In genomic region chr5:142940393-142940792, GRCm38 (mm10) we compare ENCODE assay signal across 16 mouse cellular contexts. TPM values are rescaled to one million over a fixed set of nuclear protein-coding genes. Genes with fewer than 3 reads are reported as not detected.
DNase-seq lines count a peak whose midpoint lies in the region; TF ChIP-seq lines count a peak whose summit lies in the region.
"Had no signal": no experiment of that assay in that cellular context is flagged by ENCODE, and none has a peak within 500 bp of the region (broad histone marks: within the 10 kb centered on the region; RNA-seq: fewer than 3 reads in every experiment).

No protein-coding gene starts in this region.

- intact Hi-C loops in heart, adult 2 months (cut with DNase I) = no loop called here

- no peaks in the 10 kb centered on the region for H3K36me3 ChIP-seq in heart, adult 2 months (ENCODE audit: control insufficient read depth, insufficient read depth, low read length)
- no peaks in the 10 kb centered on the region for H3K36me3 ChIP-seq in heart, embryonic 10.5 days
- H3K36me3 ChIP-seq in splenic B cell, adult 2 months (ENCODE audit: control insufficient read depth, insufficient read depth, low read length, poor library complexity, severe bottlenecking) = no peaks in the 10 kb centered on the region
- H3K36me3 ChIP-seq: forebrain, embryonic 10.5 days; hindbrain, embryonic 13.5 days; midbrain, embryonic 15.5 days; neural tube, embryonic 12.5 days had no signal

- peak; percentile 47 for TF ChIP-seq CTCF in heart, adult 2 months (IDR thresholded peaks at IDR 0.05)
- TF ChIP-seq CTCF in lung, adult 2 months (IDR thresholded peaks at IDR 0.05; ENCODE audit: insufficient read depth, low read length) = peak; percentile 8; the same call in 1 of the 2 replicates

- TF ChIP-seq EP300 in heart, adult 2 months (IDR thresholded peaks at IDR 0.05; ENCODE audit: insufficient read depth, low read depth, low read length) = no peak

- H3K27ac ChIP-seq in heart, adult 2 months = no peak overlapping the region
- H3K27ac ChIP-seq in heart, embryonic 10.5 days = no peak overlapping the region
- H3K27ac ChIP-seq: forebrain, embryonic 10.5 days; hindbrain, embryonic 13.5 days; midbrain, embryonic 15.5 days; neural tube, embryonic 12.5 days had no signal

- H3K27me3 ChIP-seq in heart, adult 2 months (ENCODE audit: control insufficient read depth, insufficient read depth, low read length) = no peaks in the 10 kb centered on the region
- H3K27me3 ChIP-seq in heart, embryonic 10.5 days (ENCODE audit: insufficient read depth, poor library complexity, severe bottlenecking) = no peaks in the 10 kb centered on the region
- H3K27me3 ChIP-seq in splenic B cell, adult 2 months (ENCODE audit: control insufficient read depth, insufficient read depth, low read length, poor library complexity, severe bottlenecking) = no peaks in the 10 kb centered on the region
- H3K27me3 ChIP-seq: hindbrain, embryonic 13.5 days; midbrain, embryonic 15.5 days; neural tube, embryonic 12.5 days had no signal

- no peaks in the 10 kb centered on the region for H3K79me2 ChIP-seq in heart, adult 2 months (replicated peaks; ENCODE audit: control insufficient read depth, insufficient read depth, low read length)

- 63% methylated on average over 2 of the region's 2 CpGs for WGBS in heart, adult 2 months
- WGBS in heart, embryonic 10.5 days = 71% methylated on average over 2 of the region's 2 CpGs
- WGBS in lung, adult 2 months = 62% methylated on average over 2 of the region's 2 CpGs

- TF ChIP-seq POLR2A in heart, adult 2 months (IDR thresholded peaks at IDR 0.05; ENCODE audit: insufficient read depth, low read depth, low read length) = no peak
- TF ChIP-seq POLR2A in lung, adult 2 months (IDR thresholded peaks at IDR 0.05; ENCODE audit: borderline replicate concordance, extremely low read depth, low read depth, low read length) = no peak

- H3K4me3 ChIP-seq in heart, adult 2 months = no peak overlapping the region
- H3K4me3 ChIP-seq in heart, embryonic 10.5 days = no peak overlapping the region
- H3K4me3 ChIP-seq in lung, adult 2 months (replicated peaks; ENCODE audit: extremely low read depth, low read depth, low read length) = no peak overlapping the region
- H3K4me3 ChIP-seq: forebrain, embryonic 10.5 days; hindbrain, embryonic 13.5 days; midbrain, embryonic 15.5 days; neural tube, embryonic 12.5 days had no signal

- H3K4me1 ChIP-seq in heart, adult 2 months (ENCODE audit: control insufficient read depth, insufficient read depth, low read length) = peaks cover 7% of the 10 kb centered on the region
- H3K4me1 ChIP-seq in heart, embryonic 10.5 days = peaks cover 19% of the 10 kb centered on the region
- H3K4me1 ChIP-seq in lung, adult 2 months (ENCODE audit: control insufficient read depth, insufficient read depth, low read length) = peaks cover 7% of the 10 kb centered on the region
- H3K4me1 ChIP-seq: hindbrain, embryonic 13.5 days; midbrain, embryonic 15.5 days; neural tube, embryonic 12.5 days had no signal

- H3K9ac ChIP-seq in heart, adult 2 months (ENCODE audit: low read depth, low read length) = no peak overlapping the region
- H3K9ac ChIP-seq: hindbrain, embryonic 13.5 days; midbrain, embryonic 15.5 days; neural tube, embryonic 12.5 days had no signal

- H3K9me3 ChIP-seq in heart, embryonic 10.5 days = no peaks in the 10 kb centered on the region
- H3K9me3 ChIP-seq: hindbrain, embryonic 13.5 days; midbrain, embryonic 15.5 days had no signal

- DNase-seq in heart, adult 2 months = no peak
- DNase-seq in heart, embryonic 10.5 days (ENCODE audit: low spot score) = no peak
- DNase-seq in lung, adult 2 months = no peak
- DNase-seq in lung, postnatal 36 days = no peak
- DNase-seq in ES-CJ7 (ENCODE audit: low read depth, low spot score) = peak; percentile 85
- peak; percentile 34 for DNase-seq in splenic B cell, adult 2 months (ENCODE audit: low read depth, low spot score)
- no peak for DNase-seq in spleen, adult 18-20 months
- DNase-seq in kidney, adult 11 months = no peak
- DNase-seq: cerebellum, adult 2 months; kidney, adult 18-20 months; right cerebral cortex, postnatal 14 days had no signal

RNA-seq across cellular contexts. Expression of gene Fscn1, which starts 19.8 kb away (rescaled TPM):
- total RNA-seq in heart, adult 2 months (2021) = 10 to 100 TPM; 18.7 to 22.5 TPM
- 37.0 and 47.7 TPM in 2 replicates for polyA plus RNA-seq in heart, adult 2 months (2012; rRNA removed)
- polyA plus RNA-seq in heart, embryonic 10.5 days (2016; fragmentation: Nextera tagmentation; extraction: Ambion mirVana) = 254 and 329 TPM in 2 replicates
- 21.0 and 26.3 TPM in 2 replicates for polyA plus RNA-seq in lung, adult 2 months (2012; rRNA removed)
- total RNA-seq: granulocyte monocyte progenitor cell, adult 5-6 weeks had no signal

RNA-seq across cellular contexts. Expression of gene Actb, which starts 33.8 kb away (rescaled TPM):
- total RNA-seq in heart, adult 2 months (2021) = 100 to 1,000 TPM; 679 to 987 TPM
- polyA plus RNA-seq in heart, adult 2 months (2012; rRNA removed) = 1,148 and 1,181 TPM in 2 replicates
- 6,505 and 8,921 TPM in 2 replicates for polyA plus RNA-seq in heart, embryonic 10.5 days (2016; fragmentation: Nextera tagmentation; extraction: Ambion mirVana)
- polyA plus RNA-seq in lung, adult 2 months (2012; rRNA removed) = 5,708 and 6,451 TPM in 2 replicates

RNA-seq across cellular contexts. Expression of gene Fbxl18, which starts 45.2 kb away (rescaled TPM):
- 1 to 10 TPM; 4.0 to 4.5 TPM for total RNA-seq in heart, adult 2 months (2021)
- polyA plus RNA-seq in heart, adult 2 months (2012; rRNA removed) = 6.9 and 7.6 TPM in 2 replicates
- 13.4 and 14.6 TPM in 2 replicates for polyA plus RNA-seq in heart, embryonic 10.5 days (2016; fragmentation: Nextera tagmentation; extraction: Ambion mirVana)
- polyA plus RNA-seq in lung, adult 2 months (2012; rRNA removed) = 21.3 and 22.5 TPM in 2 replicates

Comparison
In these comparisons a context has a peak if more than half of its experiments do, and no peak if none do; other contexts are left out.
1. DNase-seq: peak in ES-CJ7 (single experiment) and splenic B cell, adult 2 months (single experiment); none in heart, adult 2 months (0 of 2), heart, embryonic 10.5 days (single experiment), lung, adult 2 months (single experiment), lung, postnatal 36 days (single experiment), spleen, adult 18-20 months (0 of 2) and kidney, adult 11 months (single experiment).